Mouse (Mus musculus) layer of hippocampus, adult 9-11 months (tissue): ENCODE data around the gene Gkap1.
A peak's percentile ranks its signal among the peaks of the same experiment; 100 is the strongest.

Source experiments
- DNase-seq: peaks from one replicate; pipeline ENCODE4 v3.0.0; 2022

Gkap1 gene

GRCm38 (mm10) chr13:58275599-58275998, at the start of gene Gkap1:
TSS of gene Gkap1 (minus strand) at chr13:58275699.
- DNase-seq = no peak

GRCm38 (mm10) chr13:58317768-58318167, 42.3 kb upstream of the Gkap1 start:
- DNase-seq = no peak

- no peak for DNase-seq
Measured at GRCm38 (mm10) chr13:58314991-58315390, 39.5 kb upstream of the Gkap1 start.

GRCm38 (mm10) chr13:58313758-58314157, 38.3 kb upstream of the Gkap1 start:
- DNase-seq = no peak

GRCm38 (mm10) chr13:58311351-58311750, 35.9 kb upstream of the Gkap1 start:
- no peak for DNase-seq

- no peak for DNase-seq
Measured at GRCm38 (mm10) chr13:58309499-58309898, 34.0 kb upstream of the Gkap1 start.

GRCm38 (mm10) chr13:58307453-58307852, 32.0 kb upstream of the Gkap1 start:
- DNase-seq = no peak

- no peak for DNase-seq
Measured at GRCm38 (mm10) chr13:58305230-58305629, 29.7 kb upstream of the Gkap1 start.

GRCm38 (mm10) chr13:58302421-58303145, 27.1 kb upstream of the Gkap1 start:
- DNase-seq = no peak

GRCm38 (mm10) chr13:58301961-58302360, 26.5 kb upstream of the Gkap1 start:
- DNase-seq = no peak

GRCm38 (mm10) chr13:58298756-58299155, 23.3 kb upstream of the Gkap1 start:
- no peak for DNase-seq

GRCm38 (mm10) chr13:58295582-58295981, 20.1 kb upstream of the Gkap1 start:
- DNase-seq = no peak

- no peak for DNase-seq
Measured at GRCm38 (mm10) chr13:58292811-58293210, 17.3 kb upstream of the Gkap1 start.

GRCm38 (mm10) chr13:58289308-58289707, 13.8 kb upstream of the Gkap1 start:
- DNase-seq = no peak

GRCm38 (mm10) chr13:58287822-58288221, 12.3 kb upstream of the Gkap1 start:
- peak; percentile 40 for DNase-seq

- no peak for DNase-seq
Measured at GRCm38 (mm10) chr13:58283466-58283865, 8.0 kb upstream of the Gkap1 start.

GRCm38 (mm10) chr13:58281936-58282335, 6.4 kb upstream of the Gkap1 start:
- DNase-seq = no peak

- DNase-seq = no peak
Measured at GRCm38 (mm10) chr13:58280528-58280927, 5.0 kb upstream of the Gkap1 start.

GRCm38 (mm10) chr13:58276256-58276655, 757 bp upstream of the Gkap1 start:
- no peak for DNase-seq

GRCm38 (mm10) chr13:58275076-58275475, 423 bp downstream of the Gkap1 start:
- no peak for DNase-seq

GRCm38 (mm10) chr13:58274259-58274991, 1.1 kb downstream of the Gkap1 start:
- DNase-seq = peak; percentile 30

- no peak for DNase-seq
Measured at GRCm38 (mm10) chr13:58273411-58274258, 1.9 kb downstream of the Gkap1 start.

GRCm38 (mm10) chr13:58266864-58267263, 8.6 kb downstream of the Gkap1 start:
- no peak for DNase-seq
